Mouse (Mus musculus): ENCODE data around the gene Bbx. TPM values are rescaled to one million over a fixed set of nuclear protein-coding genes. Genes with fewer than 3 reads are reported as not detected.
A peak's percentile ranks its signal among the peaks of the same experiment; 100 is the strongest.

The Bbx gene
- total RNA-seq, 2 experiments from 2014 or later = 17.4 to 18.9 TPM

- DNase-seq (ENCODE audit: low spot score in 2 of 2) = no peak
These were observed 29.3 kb downstream of the Bbx start for GRCm38 (mm10) chr16:50402851-50403250.

- DNase-seq (ENCODE audit: low spot score in 2 of 2) = no peak
These were observed 32.4 kb downstream of the Bbx start for GRCm38 (mm10) chr16:50399775-50400174.

GRCm38 (mm10) chr16:50398564-50398963 lies 33.6 kb downstream of the Bbx start:
- DNase-seq (ENCODE audit: low spot score in 2 of 2) = no peak

- DNase-seq (ENCODE audit: low spot score in 2 of 2) = no peak
These were observed 36.1 kb downstream of the Bbx start for GRCm38 (mm10) chr16:50395928-50396612.

GRCm38 (mm10) chr16:50388499-50388898 lies 43.7 kb downstream of the Bbx start:
- no peak for DNase-seq (ENCODE audit: low spot score in 2 of 2)

GRCm38 (mm10) chr16:50383541-50383940 lies 48.6 kb downstream of the Bbx start:
- DNase-seq (ENCODE audit: low spot score in 2 of 2) = no peak

GRCm38 (mm10) chr16:50381351-50381746 lies 50.8 kb downstream of the Bbx start:
- DNase-seq (ENCODE audit: low spot score in 2 of 2) = peak; percentile 12 to 20

GRCm38 (mm10) chr16:50380682-50381350 lies 51.4 kb downstream of the Bbx start:
- peak; percentile 70 to 73 for DNase-seq (ENCODE audit: low spot score in 2 of 2)

GRCm38 (mm10) chr16:50380232-50380631 lies 52.0 kb downstream of the Bbx start:
- DNase-seq (ENCODE audit: low spot score in 2 of 2) = no peak

GRCm38 (mm10) chr16:50374611-50375010 lies 57.6 kb downstream of the Bbx start:
- peak in 1 of 2 experiments; percentile 9 for DNase-seq (ENCODE audit: low spot score in 2 of 2)

GRCm38 (mm10) chr16:50373685-50374084 lies 58.5 kb downstream of the Bbx start:
- DNase-seq (ENCODE audit: low spot score in 2 of 2) = no peak

GRCm38 (mm10) chr16:50372543-50372942 lies 59.6 kb downstream of the Bbx start:
- DNase-seq (ENCODE audit: low spot score in 2 of 2) = no peak

- DNase-seq (ENCODE audit: low spot score in 2 of 2) = no peak
These were observed 60.7 kb downstream of the Bbx start for GRCm38 (mm10) chr16:50371460-50371859.

GRCm38 (mm10) chr16:50370423-50370822 lies 61.8 kb downstream of the Bbx start:
- no peak for DNase-seq (ENCODE audit: low spot score in 2 of 2)

- DNase-seq (ENCODE audit: low spot score in 2 of 2) = no peak
These were observed 65.6 kb downstream of the Bbx start for GRCm38 (mm10) chr16:50366556-50366955.

GRCm38 (mm10) chr16:50364189-50365059 lies 67.8 kb downstream of the Bbx start:
- DNase-seq (ENCODE audit: low spot score in 2 of 2) = peak; percentile 26 to 48

GRCm38 (mm10) chr16:50363443-50364188 lies 68.6 kb downstream of the Bbx start:
- DNase-seq (ENCODE audit: low spot score in 2 of 2) = no peak

- no peak for DNase-seq (ENCODE audit: low spot score in 2 of 2)
These were observed 71.6 kb downstream of the Bbx start for GRCm38 (mm10) chr16:50360631-50361030.

- no peak for DNase-seq (ENCODE audit: low spot score in 2 of 2)
These were observed 102.5 kb downstream of the Bbx start for GRCm38 (mm10) chr16:50329684-50330083.

- no peak for DNase-seq (ENCODE audit: low spot score in 2 of 2)
These were observed 107.4 kb downstream of the Bbx start for GRCm38 (mm10) chr16:50324746-50325145.

- no peak for DNase-seq (ENCODE audit: low spot score in 2 of 2)
These were observed 107.9 kb downstream of the Bbx start for GRCm38 (mm10) chr16:50324292-50324691.

Data from layer of hippocampus, postnatal 14 days (tissue).